Mouse (Mus musculus): Measurements from ENCODE around the gene Pdcd1.
"Not testable (repeated sequence)": the region's sequence is repeated elsewhere in the genome, so short reads cannot be mapped to it uniquely, and the experiment has no call there.

The Pdcd1 gene

DNA sequence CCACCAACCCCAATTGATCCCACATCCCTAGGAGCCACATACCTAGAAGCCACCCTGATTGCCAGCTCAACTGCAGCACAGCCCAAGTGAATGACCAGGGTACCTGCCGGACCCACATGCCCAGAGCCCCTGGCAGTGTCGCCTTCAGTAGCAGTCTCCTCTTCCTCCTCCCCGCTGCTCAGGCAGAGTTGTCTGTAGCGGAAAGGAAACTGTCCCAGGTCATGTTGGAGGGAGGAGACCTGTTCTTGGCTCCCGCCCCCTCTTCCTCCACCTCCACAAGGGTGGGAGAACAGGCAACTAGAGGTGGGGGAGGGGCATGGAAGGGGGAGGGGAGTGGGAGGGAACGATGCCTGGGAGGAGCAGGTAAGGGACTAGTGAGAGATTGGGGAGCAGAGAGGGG is at the start of gene Pdcd1:
Pdcd1 (minus strand) TSS at position 181 of the 400 bp plus-strand sequence.
- no peak for DNase-seq

DNA sequence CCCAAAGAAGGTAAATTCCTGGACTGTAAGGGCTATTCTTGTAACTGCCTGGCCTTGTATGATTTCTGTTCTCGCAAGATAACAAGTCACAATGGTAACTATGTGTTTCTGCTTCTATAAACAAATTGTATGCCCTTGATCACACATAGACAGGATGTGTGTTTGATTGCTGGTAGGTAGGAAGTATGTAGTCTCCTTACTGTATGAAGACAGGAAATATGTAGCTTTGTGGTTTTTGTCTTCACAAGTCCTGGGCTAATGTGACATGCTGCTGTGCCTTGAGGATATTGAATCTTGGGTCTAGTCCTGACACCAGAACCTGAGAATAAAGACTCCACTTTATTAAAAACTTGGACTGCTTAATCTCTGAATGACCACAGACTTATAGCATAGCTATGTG is 39.4 kb upstream of the Pdcd1 start:
- no peak for DNase-seq

DNA sequence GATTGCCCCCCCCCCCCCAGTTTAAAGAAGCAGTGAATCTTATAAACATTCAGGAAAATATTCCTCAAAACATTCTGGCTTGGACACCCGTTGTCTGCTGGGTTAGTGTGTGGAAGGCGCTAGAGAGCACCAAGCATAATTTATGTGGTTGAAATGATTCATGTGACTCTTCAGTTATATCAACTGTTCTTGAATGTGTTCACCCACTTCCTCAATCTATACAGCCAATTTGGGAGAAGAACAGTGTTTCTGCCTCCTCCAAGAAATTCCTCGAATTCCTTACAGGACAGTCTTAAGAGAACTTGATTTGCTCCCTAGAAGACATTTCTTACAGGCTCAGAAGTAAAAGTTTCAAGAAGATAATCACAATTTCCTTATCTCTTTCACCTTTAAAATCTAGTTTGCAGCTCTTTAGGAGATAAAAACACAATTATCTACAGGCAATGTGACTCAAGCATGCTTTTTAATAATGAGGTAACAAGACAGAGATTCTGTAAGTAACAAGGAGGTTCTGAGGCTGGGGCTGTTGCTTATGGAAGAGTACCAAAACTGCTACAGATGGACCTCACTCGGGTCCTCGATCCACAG is 34.1 kb upstream of the Pdcd1 start:
- DNase-seq: no peak

DNA sequence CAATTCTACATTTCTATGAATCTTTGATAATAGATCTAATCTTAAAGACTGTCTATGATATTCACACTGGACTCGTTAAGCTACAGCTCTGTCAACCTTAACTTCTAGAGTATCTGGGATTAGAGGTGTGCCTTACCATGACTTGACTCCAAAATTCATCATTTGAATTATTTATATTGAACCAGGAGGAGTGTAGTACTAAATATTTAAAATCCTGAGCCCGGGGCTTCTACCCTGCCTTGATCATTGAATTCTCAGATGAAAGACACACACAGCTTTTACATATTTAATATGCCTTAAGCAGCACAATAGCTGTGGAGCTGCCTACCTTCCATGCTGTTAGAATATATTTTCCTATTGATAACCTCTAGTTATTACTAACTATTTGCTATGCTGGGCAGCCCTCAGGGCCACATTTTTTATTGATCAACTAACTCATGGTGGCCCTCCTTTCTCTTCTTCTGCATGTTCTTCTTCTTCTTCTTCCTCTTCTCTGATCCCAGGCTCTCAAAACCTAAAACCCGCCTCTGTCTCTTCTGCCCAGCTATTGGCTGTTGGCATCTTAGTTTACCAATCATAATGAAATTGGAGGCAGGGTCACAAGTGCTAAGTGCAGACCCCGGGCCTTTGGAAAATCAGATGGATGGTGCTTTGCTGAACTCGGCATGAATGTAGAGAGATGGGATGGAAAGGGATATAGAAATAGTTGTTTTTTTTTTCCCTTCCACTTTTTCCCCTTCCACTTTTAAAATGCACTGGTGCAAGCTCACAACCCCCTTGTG is 33.2 kb upstream of the Pdcd1 start:
- no peak for DNase-seq

DNA sequence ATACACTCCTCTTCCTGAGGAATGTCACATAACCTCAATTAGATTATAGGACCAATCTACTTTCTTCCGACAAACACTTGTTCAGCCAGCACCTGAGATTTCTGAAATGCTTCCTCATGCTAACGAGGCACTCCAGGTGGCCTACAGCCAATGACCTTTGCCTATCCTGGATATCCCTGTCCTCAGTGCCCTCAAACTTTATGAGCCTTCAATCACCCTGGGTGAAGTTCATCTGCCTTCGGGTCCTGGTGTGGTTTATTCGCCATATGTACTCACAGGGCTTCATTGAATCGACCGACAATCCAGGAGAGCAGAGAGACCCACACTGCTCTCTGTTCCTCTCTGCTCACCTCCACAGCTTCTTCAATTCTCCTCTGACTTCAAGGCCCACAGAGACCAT is 29.4 kb upstream of the Pdcd1 start:
- peak; percentile 8 for DNase-seq

DNA sequence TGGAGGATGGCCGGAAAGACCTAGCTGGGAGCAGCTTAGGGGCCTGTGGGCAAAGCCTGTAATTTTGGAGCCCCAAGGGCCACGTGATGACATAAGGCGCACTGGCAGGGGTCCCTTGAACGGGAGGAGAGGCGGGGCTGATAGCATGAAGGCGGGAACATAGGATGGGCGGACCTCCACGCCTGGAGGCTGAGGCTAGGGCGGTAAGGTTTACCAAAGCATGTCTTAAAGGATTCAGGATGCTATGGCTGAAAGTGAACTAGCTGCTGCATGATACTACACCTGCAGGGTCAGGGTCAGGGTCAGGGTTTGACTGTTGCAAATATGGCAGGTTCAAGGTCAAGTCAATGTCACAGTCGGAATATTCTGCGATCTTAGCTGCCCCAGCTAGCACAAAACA is 28.8 kb upstream of the Pdcd1 start:
- DNase-seq: no peak

DNA sequence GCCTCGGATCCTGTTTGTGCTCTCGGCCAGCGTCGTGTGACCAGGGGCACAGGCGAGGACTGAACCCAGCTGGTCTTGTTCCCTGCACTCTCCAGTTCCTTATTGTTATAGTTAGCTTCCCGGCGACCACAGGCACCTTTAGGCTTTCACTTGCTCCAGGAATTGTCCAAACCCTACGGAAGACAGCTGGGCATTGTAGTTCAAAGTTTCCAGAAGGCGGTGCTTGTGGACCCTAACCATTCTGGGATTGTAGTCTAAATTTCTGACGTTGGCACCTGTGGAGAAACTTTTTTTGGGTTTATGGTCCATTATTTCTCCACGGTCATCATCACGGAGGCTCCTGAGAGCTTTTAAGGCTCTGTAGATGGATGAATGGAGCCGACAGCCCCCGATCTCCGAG is 28.4 kb upstream of the Pdcd1 start:
- DNase-seq: no peak

DNA sequence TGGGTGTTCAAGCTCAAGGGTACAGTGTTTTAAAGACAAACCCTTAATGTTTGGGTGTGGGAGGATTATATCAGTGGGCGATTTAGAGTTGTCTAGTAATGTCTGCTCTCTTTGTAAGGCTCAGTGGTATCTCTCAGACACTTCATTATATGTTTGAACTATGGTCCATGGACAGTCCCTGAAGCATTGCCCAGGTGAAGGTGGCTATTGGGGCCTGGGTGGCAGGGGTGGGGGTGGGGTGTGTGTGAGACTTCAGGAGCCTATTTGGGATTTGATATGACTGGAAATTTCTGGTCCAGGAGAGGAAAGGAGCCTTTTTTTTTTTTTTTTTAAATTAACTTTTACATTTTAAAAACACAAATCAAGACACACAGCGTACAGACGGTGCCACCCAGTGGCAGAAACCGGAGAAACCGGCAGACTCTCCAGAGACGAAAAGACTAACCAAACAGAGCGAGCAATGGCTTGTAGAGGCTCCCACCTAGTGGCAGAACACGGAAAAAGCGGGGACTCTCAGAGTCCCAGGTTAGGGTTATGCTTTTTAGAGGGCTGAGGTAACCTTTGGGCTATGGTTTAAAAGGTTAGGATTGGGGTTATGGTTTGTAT is 26.6 kb upstream of the Pdcd1 start:
- DNase-seq: peak; percentile 71

DNA sequence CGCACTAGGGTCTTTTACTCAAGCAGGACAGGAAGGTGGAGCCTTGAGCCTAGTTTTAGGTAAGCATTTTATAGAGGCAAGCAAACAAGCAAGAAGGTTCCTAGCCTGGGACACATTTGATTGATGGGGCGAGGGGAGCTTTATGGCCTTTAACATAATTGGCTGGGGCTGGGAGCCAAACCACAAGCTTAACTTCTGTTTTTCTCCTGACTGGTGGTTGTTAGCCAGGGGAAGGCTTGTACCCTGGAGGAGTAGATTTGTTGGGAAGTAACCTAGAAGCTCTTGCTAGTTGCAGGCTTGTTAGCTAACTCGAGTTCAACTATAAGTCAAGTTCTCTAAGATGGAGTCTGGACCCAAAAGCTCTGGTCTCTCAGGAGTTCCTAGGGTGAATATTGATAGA is 26.0 kb upstream of the Pdcd1 start:
- no peak for DNase-seq

DNA sequence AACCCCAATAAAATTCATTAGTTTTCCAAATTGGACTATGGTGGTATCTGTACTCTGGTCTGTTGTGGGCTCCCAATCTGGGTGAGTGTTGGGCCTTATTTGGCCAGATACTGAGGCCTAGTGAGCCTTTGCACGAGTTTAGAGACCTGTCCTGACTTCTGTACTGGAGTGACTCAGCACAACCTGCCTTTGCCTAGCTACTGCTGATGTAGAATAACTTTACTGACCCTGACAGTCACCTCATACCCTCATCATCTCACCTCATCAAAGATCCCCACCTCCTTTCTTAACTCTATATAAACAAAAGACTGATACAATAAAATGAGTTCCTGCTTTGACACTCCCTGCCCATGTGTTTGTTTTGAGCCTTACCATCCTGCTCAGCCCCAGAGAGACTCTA is 24.3 kb upstream of the Pdcd1 start:
- no peak for DNase-seq

DNA sequence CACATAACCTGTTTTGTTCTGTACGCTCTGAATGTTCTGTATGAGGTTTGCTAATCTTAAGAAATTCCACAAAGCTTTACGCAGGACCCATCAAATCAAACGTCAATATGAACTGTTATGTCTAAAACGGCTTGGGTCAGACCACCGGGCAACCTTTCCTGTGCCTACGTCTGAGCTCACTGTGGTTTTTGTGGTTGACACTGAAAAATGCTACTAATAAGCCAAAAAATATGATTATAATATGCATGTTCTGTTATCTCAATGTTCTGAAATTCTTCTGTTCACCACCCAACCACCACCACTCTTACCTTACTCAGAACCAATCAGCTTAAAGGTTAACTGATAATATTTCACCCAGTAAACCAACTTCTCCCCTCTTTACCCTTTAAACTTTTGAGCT is 22.4 kb upstream of the Pdcd1 start:
- no peak for DNase-seq

DNA sequence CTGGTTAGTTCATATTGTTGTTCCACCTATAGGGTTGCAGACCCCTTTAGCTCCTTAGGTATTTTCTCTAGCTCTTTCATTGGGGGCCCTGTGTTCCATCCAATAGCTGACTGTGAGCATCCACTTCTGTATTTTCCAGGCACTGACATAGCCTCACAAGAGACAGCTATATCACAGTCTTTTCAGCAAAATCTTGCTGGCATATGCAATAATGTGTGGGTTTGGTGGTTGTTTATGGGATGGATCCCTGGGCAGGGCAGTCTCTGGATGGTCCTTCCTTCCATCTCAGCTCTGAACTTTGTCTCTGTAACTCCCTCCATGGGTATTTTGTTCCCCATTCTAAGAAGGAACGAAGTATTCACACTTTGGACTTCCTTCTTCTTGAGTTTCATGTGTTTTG is 5.9 kb upstream of the Pdcd1 start:
- not testable (repeated sequence) for DNase-seq

DNA sequence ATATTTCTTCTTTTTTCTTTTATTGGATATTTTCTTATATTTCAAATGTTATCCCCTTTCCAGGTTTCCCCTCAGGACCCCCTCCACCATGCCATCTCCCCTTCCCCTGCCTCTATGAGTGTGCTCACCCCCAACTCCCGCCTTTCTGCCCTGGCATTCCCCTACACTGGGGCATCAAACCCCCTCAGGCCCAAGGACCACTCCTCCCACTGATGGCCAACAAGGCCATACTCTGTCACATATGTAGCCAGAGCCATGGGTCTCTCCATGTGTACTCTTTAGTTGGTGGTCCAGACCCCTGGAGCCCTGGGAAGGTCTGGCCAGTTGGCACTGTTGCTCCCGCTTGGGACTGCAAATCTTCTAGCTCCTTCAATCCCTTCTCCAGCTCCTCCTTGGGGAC is 5.0 kb upstream of the Pdcd1 start:
- DNase-seq: no peak

DNA sequence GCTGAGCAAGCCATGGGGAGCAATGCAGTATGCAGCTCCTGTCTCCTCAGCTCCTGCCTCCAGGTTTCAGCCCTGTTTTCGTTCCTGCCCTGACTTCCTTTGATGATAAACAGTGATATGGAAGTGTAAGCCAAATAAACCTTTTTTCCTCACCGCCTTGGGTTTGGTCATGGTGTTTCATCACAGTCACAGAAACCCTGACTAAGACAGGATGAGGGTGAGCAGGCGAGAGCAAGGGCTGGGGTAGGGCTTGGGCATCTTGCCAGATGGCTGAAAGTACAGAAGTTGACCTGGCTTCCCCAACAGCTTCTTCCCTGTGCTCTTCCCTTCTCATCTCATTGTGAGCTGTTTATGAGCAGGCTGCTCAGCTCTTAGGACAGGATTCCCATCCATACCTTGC is 3.6 kb upstream of the Pdcd1 start:
- DNase-seq: no peak

DNA sequence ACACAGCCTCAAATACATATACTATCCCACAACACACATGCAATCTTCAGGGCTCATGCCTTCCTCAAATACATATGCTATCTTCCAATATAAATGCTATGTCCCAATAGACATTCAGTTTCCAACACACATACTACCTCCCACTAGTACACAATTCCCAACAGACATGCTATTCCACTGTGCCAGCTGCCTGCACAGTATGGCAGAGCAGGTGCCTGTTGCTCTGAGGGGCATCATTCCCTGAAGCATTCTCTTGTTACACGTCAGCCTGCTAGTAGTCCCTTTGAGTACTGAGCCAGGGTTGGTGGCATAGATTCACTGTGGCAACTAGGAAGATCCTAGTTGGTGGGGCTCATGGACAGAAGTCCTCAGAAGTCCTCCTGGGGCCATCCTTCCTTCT is 2.1 kb upstream of the Pdcd1 start:
- no peak for DNase-seq

DNA sequence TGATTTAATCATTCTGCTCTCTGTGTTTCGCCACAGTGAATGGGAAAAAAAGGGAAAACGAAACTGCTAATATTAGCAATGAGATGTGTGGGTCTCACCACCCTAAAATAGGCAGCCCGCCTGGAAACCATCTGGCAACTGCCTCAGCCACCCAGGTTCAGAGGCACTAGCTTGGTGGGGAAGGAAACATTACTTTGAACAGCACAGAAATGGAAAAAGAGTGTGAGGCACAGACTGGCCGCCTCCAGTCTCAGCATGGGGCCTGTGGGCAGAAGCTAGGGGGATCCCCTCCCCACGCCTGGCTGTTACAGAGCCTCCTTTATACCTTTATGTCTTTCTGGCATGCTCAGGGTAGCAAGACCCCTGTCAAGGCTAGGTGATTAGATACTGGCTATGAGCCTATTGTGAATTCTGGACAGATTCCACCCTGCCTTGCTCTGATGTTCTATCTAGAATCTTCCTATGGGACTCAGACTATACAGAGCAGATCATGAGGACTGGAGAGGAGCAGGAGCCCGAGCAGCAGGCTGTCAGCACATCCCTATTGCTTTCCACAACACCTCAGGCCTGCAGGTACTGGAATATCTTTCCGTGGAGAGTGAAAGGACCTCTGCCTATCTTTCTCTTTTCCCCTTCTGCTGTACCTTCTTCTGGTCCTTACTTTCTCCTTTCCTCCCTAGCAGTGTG is 1.3 kb upstream of the Pdcd1 start:
- DNase-seq: no peak

DNA sequence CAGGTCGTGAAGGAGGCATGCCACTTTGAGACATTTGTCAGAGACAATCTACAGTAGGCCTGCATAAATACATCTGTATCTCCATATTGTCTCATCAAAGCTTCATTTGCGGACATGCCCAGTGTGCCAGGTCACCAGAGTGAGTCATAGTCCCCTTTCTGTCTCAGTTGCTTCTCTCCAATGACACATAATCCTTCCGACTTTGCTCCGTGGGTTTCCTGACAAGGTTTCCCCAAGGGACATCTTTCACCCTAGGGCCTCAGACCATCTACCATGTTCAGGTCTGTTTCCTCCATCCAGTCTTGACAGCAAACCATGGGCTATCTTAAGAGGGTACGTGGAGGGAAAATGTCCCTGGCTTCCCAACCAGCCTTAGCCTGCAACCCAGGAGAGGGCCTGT is 1.2 kb downstream of the Pdcd1 start:
- DNase-seq: no peak

DNA sequence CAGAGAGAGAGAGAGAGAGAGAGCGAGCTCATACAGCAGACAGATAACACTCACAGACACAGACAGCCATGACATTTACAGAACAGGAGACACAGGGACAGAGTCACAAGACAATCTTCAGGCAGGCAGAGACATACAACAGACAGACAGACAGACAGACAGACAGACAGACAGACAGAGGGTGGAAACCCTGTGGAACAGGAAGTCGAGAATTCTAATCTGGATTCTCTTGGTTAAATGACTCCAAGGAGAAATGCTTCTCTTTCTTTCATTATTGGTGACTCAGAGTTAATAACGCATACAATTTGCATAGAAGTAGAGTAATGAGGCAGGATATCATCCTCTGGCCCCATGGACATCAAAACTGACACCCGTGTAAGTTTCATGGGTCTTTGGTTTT is 5.8 kb downstream of the Pdcd1 start:
- DNase-seq: no peak

DNA sequence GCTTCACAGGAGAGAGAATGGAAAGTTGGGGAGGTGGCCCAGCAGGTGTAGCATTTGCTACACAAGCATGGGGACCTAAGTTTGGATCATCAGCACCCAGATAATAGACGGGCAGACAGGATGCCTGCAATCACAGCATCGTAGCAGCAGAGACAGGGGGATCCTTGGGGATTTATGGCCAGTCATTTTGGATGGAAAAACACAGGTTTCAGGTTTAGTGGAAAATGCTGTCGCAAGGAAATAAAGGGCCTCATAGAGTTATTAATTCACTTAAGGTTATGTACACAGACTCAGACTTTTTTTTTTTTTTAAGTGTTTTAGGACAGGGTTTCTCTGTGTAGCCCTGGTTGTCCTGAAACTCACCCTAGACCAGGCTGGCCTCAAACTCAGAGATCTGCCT is 6.8 kb downstream of the Pdcd1 start:
- no peak for DNase-seq

DNA sequence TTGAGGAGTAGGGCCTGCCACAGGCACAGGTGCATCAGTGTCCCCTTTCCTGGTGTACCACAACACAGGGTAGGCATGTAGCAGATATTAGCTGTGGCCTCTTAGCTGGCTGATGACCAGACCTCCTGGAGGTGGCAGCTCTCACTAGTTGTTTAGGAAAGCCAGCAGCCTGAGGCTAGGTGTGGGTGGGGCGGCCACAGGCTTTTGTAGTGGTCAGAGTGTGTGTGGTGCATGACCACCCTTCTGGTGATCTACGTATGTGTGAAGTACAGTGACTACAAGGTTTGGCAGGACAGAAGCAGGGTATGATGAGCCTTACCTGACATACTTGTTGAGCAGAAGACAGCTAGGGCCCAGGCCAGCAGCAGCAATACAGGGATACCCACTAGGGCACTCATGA is 12.0 kb downstream of the Pdcd1 start:
- DNase-seq: no peak

DNA sequence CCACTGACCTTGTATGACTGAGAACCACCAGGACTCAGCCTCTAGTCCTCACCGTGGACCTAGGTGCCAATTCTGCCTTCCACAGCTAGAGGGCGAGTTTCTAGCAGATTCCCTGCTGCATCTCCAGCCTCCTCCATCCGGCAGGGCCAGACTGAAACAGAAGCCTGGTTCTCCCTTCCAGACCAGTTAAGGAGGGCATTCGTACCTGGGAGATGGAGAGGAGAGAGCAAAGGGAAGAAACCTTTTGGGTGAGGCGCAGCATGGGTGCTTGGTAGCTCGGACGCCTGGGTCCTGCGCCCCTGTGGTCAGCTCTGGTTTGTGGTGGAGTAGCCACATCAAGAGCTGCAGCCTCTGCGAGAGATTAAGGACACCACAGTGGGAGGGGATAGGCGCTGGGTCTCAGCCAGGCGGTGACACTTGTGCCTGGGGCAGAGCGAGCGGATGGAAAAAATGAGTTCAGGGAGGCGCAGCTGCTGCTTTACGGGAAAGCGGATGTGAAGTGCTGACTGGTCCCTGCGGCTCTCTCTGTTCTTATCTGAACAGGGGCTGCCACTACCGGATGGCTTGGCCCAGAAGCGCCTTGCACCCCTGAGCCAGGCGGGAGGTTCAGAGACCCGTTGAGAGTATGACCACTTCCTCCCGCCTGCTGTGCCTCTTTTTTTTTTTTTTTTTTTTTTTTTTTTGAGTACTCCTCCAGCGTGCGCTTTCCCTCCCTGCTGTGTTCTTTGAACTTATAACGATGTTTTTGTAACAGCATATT is 17.2 kb downstream of the Pdcd1 start:
- peak; percentile 45 for DNase-seq

DNA sequence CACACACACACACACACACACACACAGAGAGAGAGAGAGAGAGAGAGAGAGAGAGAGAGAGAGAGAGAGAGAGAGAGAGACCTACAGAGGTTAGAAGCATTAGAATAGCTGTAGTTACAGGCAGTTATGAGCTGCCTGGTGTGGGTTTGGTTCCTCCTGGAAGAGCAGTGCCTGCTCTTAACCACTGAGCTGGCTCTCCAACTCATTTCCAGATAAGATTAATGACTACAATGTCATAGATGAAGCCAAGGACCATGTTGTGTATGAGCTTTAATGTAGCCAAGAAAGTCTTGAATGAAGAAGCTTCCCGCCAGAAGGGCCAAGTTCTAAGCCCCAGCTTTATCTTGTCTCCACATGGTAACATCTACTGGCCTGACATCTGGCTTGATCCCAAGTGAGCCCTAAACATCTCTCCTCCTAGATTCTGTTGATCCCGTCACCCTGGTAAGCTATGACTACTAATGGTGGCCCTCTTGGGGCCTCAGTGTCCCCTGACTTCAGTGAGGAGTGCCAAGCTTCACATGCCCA is 19.2 kb downstream of the Pdcd1 start:
- DNase-seq: no peak

DNA sequence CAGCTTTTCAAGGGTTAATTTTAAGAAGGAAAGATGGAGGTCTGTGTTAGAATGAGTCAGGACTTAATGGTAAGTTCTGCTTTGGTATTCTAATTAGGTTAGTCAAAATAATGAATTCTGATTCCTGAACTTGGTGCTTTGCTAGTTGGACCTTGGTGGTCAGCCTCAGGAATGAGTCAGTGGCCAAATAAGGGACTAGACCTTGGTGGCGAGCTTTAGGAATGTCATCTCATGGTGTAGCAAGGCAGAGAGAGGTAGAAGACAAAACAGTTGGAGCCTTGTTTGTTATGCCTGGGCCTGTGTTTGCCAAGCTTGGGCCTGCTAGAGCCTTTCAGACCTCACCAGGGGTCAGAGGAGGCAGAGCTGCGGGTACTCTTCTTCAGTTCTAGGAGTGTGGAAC is 23.6 kb downstream of the Pdcd1 start:
- DNase-seq: no peak
